In the genomic region with DNA sequence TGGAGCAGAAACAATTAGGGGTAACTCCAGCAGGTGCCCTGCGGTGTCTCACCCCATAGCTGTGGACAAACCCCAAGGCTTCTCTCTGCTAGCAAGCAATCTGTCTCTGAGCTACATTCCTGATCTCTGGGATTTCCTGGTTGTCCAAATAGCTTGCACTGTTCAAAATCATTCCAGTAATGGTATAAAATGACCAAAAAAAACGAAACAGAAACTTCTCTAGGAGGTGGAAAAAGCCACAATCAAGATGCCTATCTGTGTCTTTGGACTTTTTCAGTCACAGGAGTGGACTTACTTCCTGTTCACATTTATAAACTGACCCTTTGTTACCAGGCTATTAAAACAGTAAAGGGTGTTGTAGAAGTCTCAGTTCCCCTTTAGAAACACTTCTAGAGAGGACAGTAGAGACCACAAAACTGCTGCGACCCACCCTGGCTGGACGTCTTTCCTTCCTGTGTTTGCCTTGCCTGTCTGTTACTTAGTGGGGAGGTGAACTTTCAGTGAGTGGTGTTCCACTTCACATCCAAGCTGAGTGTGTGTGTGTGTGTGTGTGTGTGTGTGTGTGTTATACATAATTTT, we compare ENCODE assay signal across 1 mouse cellular context.
TF ChIP-seq lines count a peak whose summit lies in the region.

No protein-coding gene starts in this region.

TF ChIP-seq in MEL, 35 proteins besides CTCF, POLR2A, EP300 and RAD21:
- TF ChIP-seq RCOR1 (IDR thresholded peaks at IDR 0.05; ENCODE audit: low read depth, low read length) = 0 out of 2 replicates have a peak, but pooled peaks have one; percentile 9
- 0 out of 2 replicates have a peak, but pooled peaks have one; percentile 8 for TF ChIP-seq GATA1 (IDR thresholded peaks at IDR 0.05; ENCODE audit: low read depth, low read length)
- TF ChIP-seq CHD2 (IDR thresholded peaks at IDR 0.05; ENCODE audit: low read length) = no peak; the same call in 1 of the 2 replicates
